Mouse (Mus musculus): ENCODE measurements around the gene Adprh. TPM values are rescaled to one million over a fixed set of nuclear protein-coding genes. Genes with fewer than 3 reads are reported as not detected.
"Not testable (repeated sequence)": the region's sequence is repeated elsewhere in the genome, so short reads cannot be mapped to it uniquely, and the experiment has no call there.

Adprh gene
- polyA plus RNA-seq, 1 experiment from 2014 or later: 90.5 TPM

GRCm38 (mm10) chr16:38453952-38454351 lies 1.4 kb upstream of the Adprh start:
- no peak overlapping the region for H3K4me3 ChIP-seq (ENCODE audit: control insufficient read depth in 1 of 2, insufficient read depth in 1 of 2, low read depth in 1 of 2, low read length in 2 of 2)
- H3K27me3 ChIP-seq (ENCODE audit: control insufficient read depth, insufficient read depth, low read length): no peaks in the 10 kb centered on the region
- peaks cover 8 to 9% of the 10 kb centered on the region in 2 experiments for H3K4me1 ChIP-seq (ENCODE audit: control insufficient read depth in 2 of 2, insufficient read depth in 2 of 2, low read length in 2 of 2)
- H3K9ac ChIP-seq (ENCODE audit: low read length): no peak overlapping the region
- peaks cover 16% of the 10 kb centered on the region for H3K36me3 ChIP-seq (ENCODE audit: control insufficient read depth, insufficient read depth, low read length)
- WGBS: 81% methylated on average over 4 of the region's 4 CpGs
- no peak overlapping the region for H3K27ac ChIP-seq (replicated peaks in 1 of 2; ENCODE audit: control insufficient read depth in 1 of 2, insufficient read depth in 1 of 2, low read depth in 2 of 2, low read length in 2 of 2)
- no peak for ATAC-seq (ENCODE audit: insufficient number of reproducible peaks, insufficient read depth, low FRiP score, low read depth)
- no peaks in the 10 kb centered on the region for H3K9me3 ChIP-seq (ENCODE audit: control insufficient read depth, low read length)
- no peak overlapping the region for H3K4me2 ChIP-seq (ENCODE audit: low read length)

GRCm38 (mm10) chr16:38453203-38453553 lies 675 bp upstream of the Adprh start:
- Histone ChIP-seq H3K27me3 (ENCODE audit: control insufficient read depth, insufficient read depth, low read length) (no peaks in the 10 kb centered on the region), H3K27ac (replicated peaks in 1 of 2; ENCODE audit: control insufficient read depth in 1 of 2, insufficient read depth in 1 of 2, low read depth in 2 of 2, low read length in 2 of 2) (peak overlapping the region; percentile 72 to 91), H3K9ac (ENCODE audit: low read length) (peak overlapping the region; percentile 96), H3K9me3 (ENCODE audit: control insufficient read depth, low read length) (no peaks in the 10 kb centered on the region), H3K4me1 (ENCODE audit: control insufficient read depth in 2 of 2, insufficient read depth in 2 of 2, low read length in 2 of 2) (peaks cover 8 to 9% of the 10 kb centered on the region in 2 experiments), H3K36me3 (ENCODE audit: control insufficient read depth, insufficient read depth, low read length) (peaks cover 24% of the 10 kb centered on the region), H3K4me3 (ENCODE audit: control insufficient read depth in 1 of 2, insufficient read depth in 1 of 2, low read depth in 1 of 2, low read length in 2 of 2) (peak overlapping the region; percentile 66 to 74), H3K4me2 (ENCODE audit: low read length) (peak overlapping the region; percentile 86)
- WGBS: 34% methylated on average over 3 of the region's 3 CpGs
- ATAC-seq (ENCODE audit: insufficient number of reproducible peaks, insufficient read depth, low FRiP score, low read depth): no peak

- peak overlapping the region; percentile 71 to 91 for H3K27ac ChIP-seq (replicated peaks in 1 of 2; ENCODE audit: control insufficient read depth in 1 of 2, insufficient read depth in 1 of 2, low read depth in 2 of 2, low read length in 2 of 2)
- no peak for ATAC-seq (ENCODE audit: insufficient number of reproducible peaks, insufficient read depth, low FRiP score, low read depth)
- H3K9ac ChIP-seq (ENCODE audit: low read length): peak overlapping the region; percentile 96
- H3K27me3 ChIP-seq (ENCODE audit: control insufficient read depth, insufficient read depth, low read length): no peaks in the 10 kb centered on the region
- H3K9me3 ChIP-seq (ENCODE audit: control insufficient read depth, low read length): no peaks in the 10 kb centered on the region
- peak overlapping the region; percentile 86 for H3K4me2 ChIP-seq (ENCODE audit: low read length)
- H3K36me3 ChIP-seq (ENCODE audit: control insufficient read depth, insufficient read depth, low read length): peaks cover 38% of the 10 kb centered on the region
- peak overlapping the region; percentile 66 to 74 for H3K4me3 ChIP-seq (ENCODE audit: control insufficient read depth in 1 of 2, insufficient read depth in 1 of 2, low read depth in 1 of 2, low read length in 2 of 2)
- 46% methylated on average over 12 of the region's 12 CpGs for WGBS
- peaks cover 8 to 9% of the 10 kb centered on the region in 2 experiments for H3K4me1 ChIP-seq (ENCODE audit: control insufficient read depth in 2 of 2, insufficient read depth in 2 of 2, low read length in 2 of 2)
These were observed 890 bp downstream of the Adprh start for GRCm38 (mm10) chr16:38451421-38452205.

- peaks cover 47% of the 10 kb centered on the region for H3K36me3 ChIP-seq (ENCODE audit: control insufficient read depth, insufficient read depth, low read length)
- no peak overlapping the region for H3K4me3 ChIP-seq (ENCODE audit: control insufficient read depth in 1 of 2, insufficient read depth in 1 of 2, low read depth in 1 of 2, low read length in 2 of 2)
- no peak overlapping the region for H3K4me2 ChIP-seq (ENCODE audit: low read length)
- H3K27me3 ChIP-seq (ENCODE audit: control insufficient read depth, insufficient read depth, low read length): no peaks in the 10 kb centered on the region
- 88% methylated on average over 7 of the region's 7 CpGs for WGBS
- H3K9me3 ChIP-seq (ENCODE audit: control insufficient read depth, low read length): no peaks in the 10 kb centered on the region; the same call in 1 of the 2 replicates
- ATAC-seq (ENCODE audit: insufficient number of reproducible peaks, insufficient read depth, low FRiP score, low read depth): no peak
- H3K9ac ChIP-seq (ENCODE audit: low read length): no peak overlapping the region
- peaks cover 8 to 9% of the 10 kb centered on the region in 2 experiments for H3K4me1 ChIP-seq (ENCODE audit: control insufficient read depth in 2 of 2, insufficient read depth in 2 of 2, low read length in 2 of 2)
- H3K27ac ChIP-seq (replicated peaks in 1 of 2; ENCODE audit: control insufficient read depth in 1 of 2, insufficient read depth in 1 of 2, low read depth in 2 of 2, low read length in 2 of 2): no peak overlapping the region
These were observed 1.8 kb downstream of the Adprh start for GRCm38 (mm10) chr16:38450707-38451106.

- Histone ChIP-seq H3K36me3 (ENCODE audit: control insufficient read depth, insufficient read depth, low read length) (peaks cover 70% of the 10 kb centered on the region), H3K27ac (replicated peaks in 1 of 2; ENCODE audit: control insufficient read depth in 1 of 2, insufficient read depth in 1 of 2, low read depth in 2 of 2, low read length in 2 of 2) (no peak overlapping the region), H3K9ac (ENCODE audit: low read length) (no peak overlapping the region), H3K4me2 (ENCODE audit: low read length) (no peak overlapping the region), H3K27me3 (ENCODE audit: control insufficient read depth, insufficient read depth, low read length) (no peaks in the 10 kb centered on the region), H3K4me3 (ENCODE audit: control insufficient read depth in 1 of 2, insufficient read depth in 1 of 2, low read depth in 1 of 2, low read length in 2 of 2) (no peak overlapping the region), H3K4me1 (ENCODE audit: control insufficient read depth in 2 of 2, insufficient read depth in 2 of 2, low read length in 2 of 2) (peaks cover 8 to 9% of the 10 kb centered on the region in 2 experiments), H3K9me3 (ENCODE audit: control insufficient read depth, low read length) (peaks cover 3% of the 10 kb centered on the region; the same call in 1 of the 2 replicates)
- WGBS: 93% methylated on average over 12 of the region's 12 CpGs
- ATAC-seq (ENCODE audit: insufficient number of reproducible peaks, insufficient read depth, low FRiP score, low read depth): no peak
These were observed 4.0 kb downstream of the Adprh start for GRCm38 (mm10) chr16:38448458-38448857.

- H3K27me3 ChIP-seq (ENCODE audit: control insufficient read depth, insufficient read depth, low read length): no peaks in the 10 kb centered on the region
- H3K27ac ChIP-seq (replicated peaks in 1 of 2; ENCODE audit: control insufficient read depth in 1 of 2, insufficient read depth in 1 of 2, low read depth in 2 of 2, low read length in 2 of 2): no peak overlapping the region
- H3K36me3 ChIP-seq (ENCODE audit: control insufficient read depth, insufficient read depth, low read length): peaks cover 75% of the 10 kb centered on the region
- ATAC-seq (ENCODE audit: insufficient number of reproducible peaks, insufficient read depth, low FRiP score, low read depth): no peak
- peaks cover 3% of the 10 kb centered on the region; the same call in 1 of the 2 replicates for H3K9me3 ChIP-seq (ENCODE audit: control insufficient read depth, low read length)
- H3K4me1 ChIP-seq (ENCODE audit: control insufficient read depth in 2 of 2, insufficient read depth in 2 of 2, low read length in 2 of 2): peaks cover 6 to 9% of the 10 kb centered on the region in 2 experiments
- H3K4me3 ChIP-seq (ENCODE audit: control insufficient read depth in 1 of 2, insufficient read depth in 1 of 2, low read depth in 1 of 2, low read length in 2 of 2): no peak overlapping the region
- H3K9ac ChIP-seq (ENCODE audit: low read length): no peak overlapping the region
- H3K4me2 ChIP-seq (ENCODE audit: low read length): no peak overlapping the region
- WGBS: 88% methylated on average over 21 of the region's 21 CpGs
These were observed 5.1 kb downstream of the Adprh start for GRCm38 (mm10) chr16:38447366-38447765.

- H3K9me3 ChIP-seq (ENCODE audit: control insufficient read depth, low read length); H3K27me3 ChIP-seq (ENCODE audit: control insufficient read depth, insufficient read depth, low read length); H3K4me2 ChIP-seq (ENCODE audit: low read length); H3K27ac ChIP-seq (replicated peaks in 1 of 2; ENCODE audit: control insufficient read depth in 1 of 2, insufficient read depth in 1 of 2, low read depth in 2 of 2, low read length in 2 of 2); H3K9ac ChIP-seq (ENCODE audit: low read length); H3K4me3 ChIP-seq (ENCODE audit: control insufficient read depth in 1 of 2, insufficient read depth in 1 of 2, low read depth in 1 of 2, low read length in 2 of 2); H3K4me1 ChIP-seq (ENCODE audit: control insufficient read depth in 2 of 2, insufficient read depth in 2 of 2, low read length in 2 of 2); ATAC-seq (ENCODE audit: insufficient number of reproducible peaks, insufficient read depth, low FRiP score, low read depth): not testable (repeated sequence)
- peaks cover 75% of the 10 kb centered on the region for H3K36me3 ChIP-seq (ENCODE audit: control insufficient read depth, insufficient read depth, low read length)
- 98% methylated on average over 2 of the region's 2 CpGs for WGBS
These were observed 6.4 kb downstream of the Adprh start for GRCm38 (mm10) chr16:38446141-38446540.

Data from heart, embryonic 14.5 days (tissue).